Mouse (Mus musculus): ENCODE data around the gene Utf1.
A peak's percentile ranks its signal among the peaks of the same experiment; 100 is the strongest.

Utf1 gene

GRCm38 (mm10) chr7:139937810-139938209 is 5.8 kb upstream of the Utf1 start:
- DNase-seq (ENCODE audit: low read depth, low spot score), result no peak

DNA sequence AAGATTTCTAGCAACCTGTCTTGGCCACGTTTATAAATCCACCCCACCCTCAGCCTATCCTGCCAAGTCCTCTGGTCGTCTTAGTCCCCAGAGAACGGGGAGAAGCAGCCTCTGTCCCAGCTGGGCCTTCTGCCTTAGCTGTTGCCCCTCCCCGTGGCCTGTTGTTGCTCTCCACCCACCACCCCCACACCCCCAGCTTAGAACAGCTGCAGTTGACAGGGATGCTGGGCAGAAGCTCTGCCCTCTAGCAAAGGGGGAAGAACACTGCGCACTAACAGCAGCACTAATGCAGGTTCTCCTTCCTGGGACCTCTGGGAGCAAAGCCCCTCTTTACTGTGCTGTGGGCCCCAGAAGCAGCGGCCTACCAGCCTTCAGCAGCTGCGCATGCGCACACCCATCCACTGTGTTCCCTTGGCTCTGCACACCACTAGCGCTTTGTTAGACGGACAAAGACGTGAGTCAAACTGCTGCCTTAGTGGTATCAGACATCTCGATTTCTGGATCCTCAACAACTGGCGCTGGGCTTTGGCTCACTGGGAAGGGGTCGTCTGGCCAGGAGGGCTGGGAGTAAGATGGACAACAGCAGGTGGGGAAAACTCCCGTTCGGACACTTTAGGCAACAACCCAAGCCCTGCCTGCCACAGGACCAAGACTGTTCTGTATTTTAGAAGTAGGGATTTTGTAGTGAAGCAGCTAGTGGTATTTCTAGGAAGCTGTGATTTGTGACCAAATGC is 2.9 kb upstream of the Utf1 start:
- DNase-seq (ENCODE audit: low read depth, low spot score), result no peak

DNA sequence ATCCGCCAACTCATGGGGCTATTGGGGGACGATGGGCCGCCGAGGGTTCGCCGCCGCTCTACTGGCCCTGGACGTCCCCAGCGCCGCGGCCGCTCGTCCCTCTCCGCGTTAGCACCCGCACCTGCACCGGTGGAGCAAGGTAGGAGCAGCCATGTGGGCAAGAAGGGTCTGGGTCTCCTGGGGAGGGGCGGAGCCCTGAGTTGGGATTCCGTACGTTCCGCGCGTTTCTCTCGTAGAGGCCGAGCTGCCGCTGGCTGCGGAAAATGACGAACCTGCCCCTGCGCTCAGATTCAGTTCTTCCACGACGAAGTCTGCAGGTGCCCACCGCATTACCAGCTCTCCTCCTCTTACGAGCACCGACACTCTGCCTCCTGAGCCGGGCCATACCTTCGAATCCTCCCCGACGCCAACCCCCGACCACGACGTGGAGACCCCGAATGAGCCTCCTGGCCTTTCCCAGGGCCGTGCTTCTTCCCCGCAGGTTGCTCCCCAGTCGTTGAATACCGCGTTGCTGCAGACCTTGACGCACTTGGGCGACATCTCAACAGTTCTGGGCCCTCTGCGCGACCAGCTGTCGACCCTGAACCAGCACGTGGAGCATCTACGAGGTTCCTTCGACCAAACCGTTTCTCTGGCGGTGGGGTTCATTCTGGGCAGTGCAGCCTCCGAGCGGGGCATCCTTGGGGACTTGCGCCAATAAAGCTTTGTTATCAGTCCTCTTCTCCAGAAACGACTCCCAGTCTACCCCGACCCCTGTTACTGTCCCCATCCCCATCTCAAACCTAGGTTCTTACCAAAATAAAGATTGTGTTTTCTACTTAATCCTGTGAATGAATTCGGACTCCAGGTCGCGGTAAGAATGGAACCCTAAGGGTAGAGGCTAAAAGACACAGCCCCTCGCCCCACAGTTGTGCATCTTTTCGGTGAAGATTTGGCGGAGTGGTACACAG is 977 bp downstream of the Utf1 start:
- no peak for DNase-seq (ENCODE audit: low read depth, low spot score)

- DNase-seq (ENCODE audit: low read depth, low spot score), result no peak
These were observed 1.9 kb downstream of the Utf1 start for GRCm38 (mm10) chr7:139945516-139945915.

DNA sequence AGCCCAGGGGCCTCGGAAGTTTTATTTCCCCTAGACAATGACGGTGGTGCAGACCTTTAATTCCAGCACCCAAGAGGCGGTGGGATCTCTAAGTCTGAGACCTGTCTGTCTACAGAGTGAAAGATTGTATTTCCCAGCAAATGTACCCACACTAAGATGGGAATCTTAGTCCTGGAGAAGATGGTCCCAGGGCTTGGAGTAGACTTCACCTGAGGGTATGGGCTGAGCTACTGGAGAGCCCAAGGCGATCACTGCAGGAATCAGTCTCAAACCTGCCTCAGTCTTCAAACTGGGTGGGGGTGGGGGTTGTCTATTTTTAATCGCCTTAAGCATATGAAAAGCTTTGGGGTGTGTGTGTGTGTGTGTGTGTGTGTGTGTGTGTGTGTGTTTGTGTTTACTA is 2.4 kb downstream of the Utf1 start:
- DNase-seq (ENCODE audit: low read depth, low spot score), result no peak

GRCm38 (mm10) chr7:139949893-139950282 is 6.3 kb downstream of the Utf1 start:
- DNase-seq (ENCODE audit: low read depth, low spot score), result no peak

- no peak for DNase-seq (ENCODE audit: low read depth, low spot score)
These were observed 6.8 kb downstream of the Utf1 start for GRCm38 (mm10) chr7:139950283-139950971.

GRCm38 (mm10) chr7:139951079-139951478 is 7.5 kb downstream of the Utf1 start:
- DNase-seq (ENCODE audit: low read depth, low spot score), result no peak

GRCm38 (mm10) chr7:139951991-139952633 is 8.5 kb downstream of the Utf1 start:
- no peak for DNase-seq (ENCODE audit: low read depth, low spot score)

DNA sequence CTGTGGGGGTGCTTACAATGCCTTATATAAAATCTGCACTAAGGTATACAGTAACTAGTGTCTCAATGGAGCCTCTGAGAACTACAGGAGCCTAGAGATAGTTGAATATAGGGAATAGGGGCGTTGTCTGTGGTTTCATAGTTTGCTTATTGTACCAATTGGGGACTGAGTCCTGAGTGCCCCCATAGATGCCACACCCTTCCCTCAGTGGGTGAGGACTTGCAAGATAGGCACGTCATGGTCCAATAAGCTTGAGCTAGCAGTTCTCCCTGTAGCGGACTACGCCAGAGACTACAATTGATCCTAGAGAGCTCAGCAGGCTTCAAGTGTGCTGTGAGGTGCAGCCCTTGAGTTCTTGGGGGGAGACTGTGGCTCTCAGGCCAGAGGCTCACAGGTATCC is 11.9 kb downstream of the Utf1 start:
- no peak for DNase-seq (ENCODE audit: low read depth, low spot score)

GRCm38 (mm10) chr7:139956658-139957057 is 13.1 kb downstream of the Utf1 start:
- no peak for DNase-seq (ENCODE audit: low read depth, low spot score)

DNA sequence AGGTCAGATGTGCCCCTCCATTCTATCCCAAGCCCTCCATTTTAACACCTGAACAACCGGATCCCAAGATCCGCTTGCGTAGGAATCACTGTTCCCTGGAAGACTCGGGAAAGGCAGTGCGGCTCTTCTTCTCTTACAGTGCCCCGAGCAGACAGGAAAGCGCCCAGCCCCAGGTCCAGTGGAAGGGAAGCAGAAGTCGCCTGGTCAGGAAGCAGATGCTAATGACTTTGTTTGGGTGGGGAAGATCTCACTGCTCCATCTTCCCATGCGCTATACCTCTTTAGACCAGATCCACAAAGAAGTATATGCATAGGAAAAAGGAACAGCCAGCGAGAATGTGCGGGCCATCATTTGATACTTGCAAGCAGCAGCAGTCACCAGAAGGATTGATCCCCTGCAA is 13.8 kb downstream of the Utf1 start:
- DNase-seq (ENCODE audit: low read depth, low spot score), result no peak

DNA sequence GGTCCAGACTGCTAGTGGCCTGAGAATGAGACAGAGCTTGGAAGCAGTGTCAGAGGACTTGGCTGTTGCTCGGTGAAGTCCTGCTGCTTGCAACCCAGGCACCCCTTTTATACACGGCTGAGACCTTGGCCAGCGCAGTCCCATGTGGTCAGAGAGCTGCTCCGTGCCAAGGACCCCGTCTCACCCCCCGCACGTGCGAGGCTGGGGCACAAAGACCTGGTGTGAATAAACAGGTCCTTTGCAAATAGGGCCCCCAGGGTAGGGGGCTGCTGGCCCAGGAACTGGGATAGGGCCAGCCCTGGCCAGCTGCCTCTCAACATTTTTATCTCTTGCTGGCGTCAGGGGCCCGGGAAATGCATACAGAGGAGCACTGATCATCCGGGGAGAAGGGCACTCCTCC is 14.4 kb downstream of the Utf1 start:
- no peak for DNase-seq (ENCODE audit: low read depth, low spot score)

GRCm38 (mm10) chr7:139961141-139961540 is 17.6 kb downstream of the Utf1 start:
- DNase-seq (ENCODE audit: low read depth, low spot score), result no peak

DNA sequence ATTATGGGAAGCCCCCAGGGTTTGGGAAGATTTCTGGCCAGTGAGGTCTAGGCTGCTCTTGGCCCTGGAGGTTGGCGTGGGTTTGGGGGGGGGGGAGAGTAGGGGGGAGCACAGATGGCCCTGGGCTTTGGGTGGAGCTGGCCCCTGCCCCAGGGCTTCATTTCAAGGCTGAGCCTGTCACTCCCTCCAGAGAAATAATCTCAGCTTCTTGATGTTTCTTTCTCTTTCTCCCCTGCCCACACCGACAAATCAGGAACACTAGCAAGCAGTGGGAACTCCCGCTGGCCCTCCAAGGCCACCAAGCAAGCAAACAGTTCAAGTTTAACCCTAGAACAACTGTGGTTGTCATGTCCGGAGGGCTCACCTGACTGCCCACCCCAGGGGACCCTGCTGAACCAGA is 20.2 kb downstream of the Utf1 start:
- DNase-seq (ENCODE audit: low read depth, low spot score), result no peak

DNA sequence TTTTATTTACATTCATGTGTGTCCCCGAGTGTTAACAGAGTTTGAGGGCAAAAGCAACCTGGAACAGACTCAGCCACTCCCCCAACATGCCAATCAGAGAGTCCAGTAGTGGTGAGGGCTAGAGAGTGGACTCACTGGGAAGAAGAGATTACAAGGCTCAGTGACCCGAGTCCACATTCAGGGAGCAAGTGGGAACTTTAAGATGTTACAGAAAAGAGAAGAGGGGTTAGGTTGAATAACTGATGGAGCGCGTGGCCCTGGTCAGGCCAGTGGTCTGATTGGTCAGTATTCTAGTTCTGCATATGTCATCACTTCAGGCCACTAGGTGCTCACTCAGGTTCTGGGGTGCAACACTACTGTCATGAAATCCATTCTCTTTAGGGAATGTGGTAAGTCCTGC is 23.6 kb downstream of the Utf1 start:
- no peak for DNase-seq (ENCODE audit: low read depth, low spot score)

GRCm38 (mm10) chr7:139968428-139968827 is 24.8 kb downstream of the Utf1 start:
- DNase-seq (ENCODE audit: low read depth, low spot score), result no peak

- DNase-seq (ENCODE audit: low read depth, low spot score), result peak; percentile 64
These were observed 25.9 kb downstream of the Utf1 start for GRCm38 (mm10) chr7:139969348-139970130.

DNA sequence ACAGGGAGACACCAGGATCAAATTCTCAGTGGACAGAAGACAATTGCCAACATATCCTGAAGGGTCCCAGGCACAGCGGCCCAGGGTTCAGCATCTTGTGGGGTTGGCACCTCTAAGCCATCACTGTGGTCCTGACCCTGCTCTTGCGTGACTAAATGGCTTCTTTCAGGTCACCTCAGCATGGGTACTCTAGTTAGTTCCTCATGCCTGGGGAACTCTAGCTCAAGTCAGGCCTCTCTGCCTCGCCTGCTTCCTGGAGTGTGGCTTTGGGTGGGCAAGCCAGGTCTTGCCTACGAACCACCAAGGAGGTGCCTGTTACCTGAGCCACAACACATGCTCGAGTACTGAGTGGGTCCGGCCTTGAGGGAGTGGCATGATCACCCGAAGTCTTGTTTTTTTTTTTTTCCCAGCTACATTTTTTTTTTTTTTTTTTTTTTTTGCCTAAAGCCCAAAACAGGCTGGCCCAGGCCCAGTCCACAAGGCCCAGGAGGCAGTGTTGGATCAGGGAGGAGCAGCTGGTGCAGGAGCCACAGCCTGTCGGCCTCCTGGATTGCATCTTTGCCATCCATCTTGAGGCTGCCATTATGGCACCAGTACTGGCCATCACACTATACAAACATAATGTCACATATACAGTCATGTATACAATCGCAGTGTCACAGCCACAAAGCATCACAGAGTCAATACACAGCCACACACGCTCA is 26.8 kb downstream of the Utf1 start:
- DNase-seq (ENCODE audit: low read depth, low spot score), result no peak

GRCm38 (mm10) chr7:139970979-139971378 is 27.4 kb downstream of the Utf1 start:
- no peak for DNase-seq (ENCODE audit: low read depth, low spot score)

Measured in telencephalon, adult 2 months (tissue).